Mouse (Mus musculus) B cell, adult 2 months (primary cell): ENCODE results near the gene Islr.

Experiments
- DNase-seq, 2 experiments: peaks; one replicate each; pipeline ENCODE4 v3.0.0; 2022

Gene Islr

DNA sequence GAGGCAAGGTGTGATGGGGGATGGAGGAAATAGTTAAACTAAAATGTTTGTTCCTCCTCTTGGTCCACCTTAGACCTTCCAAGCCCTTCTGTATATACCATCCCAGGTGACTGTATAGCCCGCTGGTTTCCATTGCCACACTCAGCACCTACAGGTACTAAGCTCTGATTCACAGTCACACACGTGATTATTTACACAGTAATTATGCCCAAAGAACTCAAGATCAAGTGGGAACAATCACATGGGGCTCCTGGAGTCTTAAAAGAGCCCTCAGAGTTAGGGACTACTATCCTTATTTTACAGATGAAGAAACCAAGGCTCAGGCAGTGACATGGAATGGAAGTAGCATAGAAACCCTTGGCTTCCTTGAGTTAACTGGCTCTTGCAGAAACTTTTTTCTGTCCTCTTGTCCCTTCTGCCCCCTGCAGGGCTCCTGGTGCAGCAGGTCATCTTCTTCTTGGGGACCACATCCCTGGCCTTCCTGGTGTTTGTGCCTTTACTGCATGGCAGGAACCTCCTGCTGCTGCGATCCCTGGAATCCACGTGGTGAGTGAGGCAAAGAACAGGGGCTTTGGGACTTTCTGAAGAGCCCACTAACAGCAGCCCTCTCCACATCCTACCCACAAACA is 53.3 kb downstream of the Islr start:
- no peak for DNase-seq

GRCm38 (mm10) chr9:58148806-58149205 is 55.3 kb downstream of the Islr start:
- no peak for DNase-seq

GRCm38 (mm10) chr9:58145417-58145816 is 58.7 kb downstream of the Islr start:
- no peak for DNase-seq

GRCm38 (mm10) chr9:58144664-58145063 is 59.4 kb downstream of the Islr start:
- DNase-seq: no peak

GRCm38 (mm10) chr9:58143419-58143818 is 60.7 kb downstream of the Islr start:
- no peak for DNase-seq

DNA sequence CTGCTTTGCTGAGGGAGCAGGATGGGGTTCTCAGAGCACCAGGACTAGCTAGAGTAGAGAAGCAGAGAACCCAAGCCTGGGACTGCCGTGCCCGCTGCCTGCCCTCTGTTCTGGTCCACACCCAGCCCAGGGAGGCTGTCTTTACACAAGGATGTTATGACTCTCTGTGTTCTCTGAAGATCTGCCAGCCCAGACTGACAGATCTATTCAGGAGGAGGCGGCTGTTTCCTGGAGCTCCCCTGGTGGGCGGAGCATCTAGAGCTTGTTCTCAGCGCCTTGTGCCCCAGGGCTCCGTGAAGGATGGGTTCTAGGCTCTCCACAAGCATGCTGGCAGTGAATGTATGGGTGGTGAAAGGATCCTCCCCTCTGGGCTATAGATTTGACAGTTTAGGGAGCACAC is 64.2 kb downstream of the Islr start:
- DNase-seq: no peak

DNA sequence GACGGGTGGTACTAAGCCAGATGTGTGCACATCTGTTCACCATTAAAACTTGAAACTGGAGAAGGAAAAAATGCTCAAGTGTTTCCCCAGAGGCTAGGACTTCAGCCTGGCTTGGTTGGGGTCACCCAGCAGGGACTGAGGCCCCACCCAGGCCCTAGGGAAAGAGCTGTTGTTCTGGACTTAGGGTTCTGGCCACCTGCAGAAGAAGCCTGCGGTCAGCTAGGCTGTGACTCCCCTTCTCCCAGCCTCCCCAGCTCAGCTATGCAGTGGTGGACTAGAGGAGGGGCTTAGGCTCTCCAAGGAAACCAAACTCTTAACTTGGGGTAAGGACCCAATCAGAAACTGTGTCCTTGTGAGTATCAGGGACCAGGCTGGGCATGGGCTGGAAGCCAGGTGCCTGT is 68.2 kb downstream of the Islr start:
- no peak for DNase-seq

DNA sequence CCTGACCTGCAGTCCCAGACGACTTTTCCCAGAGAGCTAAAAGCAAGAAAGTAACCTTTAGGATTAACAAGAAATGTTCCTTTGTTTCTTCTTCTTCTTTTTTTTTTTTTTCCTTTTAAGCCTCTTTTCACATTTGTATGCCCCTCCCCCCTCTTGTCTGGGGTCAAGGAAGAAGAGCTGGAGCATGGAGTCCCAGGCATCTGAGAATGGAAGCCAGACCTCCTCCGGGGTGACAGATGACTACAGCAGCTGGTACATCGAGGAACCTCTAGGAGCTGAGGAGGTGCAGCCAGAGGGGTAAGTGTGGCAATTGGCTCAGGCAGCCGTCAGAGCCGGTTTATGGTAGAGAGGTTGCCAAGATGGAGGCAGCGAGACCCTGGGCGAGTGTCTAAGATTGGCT is 69.2 kb downstream of the Islr start:
- DNase-seq: no peak

DNA sequence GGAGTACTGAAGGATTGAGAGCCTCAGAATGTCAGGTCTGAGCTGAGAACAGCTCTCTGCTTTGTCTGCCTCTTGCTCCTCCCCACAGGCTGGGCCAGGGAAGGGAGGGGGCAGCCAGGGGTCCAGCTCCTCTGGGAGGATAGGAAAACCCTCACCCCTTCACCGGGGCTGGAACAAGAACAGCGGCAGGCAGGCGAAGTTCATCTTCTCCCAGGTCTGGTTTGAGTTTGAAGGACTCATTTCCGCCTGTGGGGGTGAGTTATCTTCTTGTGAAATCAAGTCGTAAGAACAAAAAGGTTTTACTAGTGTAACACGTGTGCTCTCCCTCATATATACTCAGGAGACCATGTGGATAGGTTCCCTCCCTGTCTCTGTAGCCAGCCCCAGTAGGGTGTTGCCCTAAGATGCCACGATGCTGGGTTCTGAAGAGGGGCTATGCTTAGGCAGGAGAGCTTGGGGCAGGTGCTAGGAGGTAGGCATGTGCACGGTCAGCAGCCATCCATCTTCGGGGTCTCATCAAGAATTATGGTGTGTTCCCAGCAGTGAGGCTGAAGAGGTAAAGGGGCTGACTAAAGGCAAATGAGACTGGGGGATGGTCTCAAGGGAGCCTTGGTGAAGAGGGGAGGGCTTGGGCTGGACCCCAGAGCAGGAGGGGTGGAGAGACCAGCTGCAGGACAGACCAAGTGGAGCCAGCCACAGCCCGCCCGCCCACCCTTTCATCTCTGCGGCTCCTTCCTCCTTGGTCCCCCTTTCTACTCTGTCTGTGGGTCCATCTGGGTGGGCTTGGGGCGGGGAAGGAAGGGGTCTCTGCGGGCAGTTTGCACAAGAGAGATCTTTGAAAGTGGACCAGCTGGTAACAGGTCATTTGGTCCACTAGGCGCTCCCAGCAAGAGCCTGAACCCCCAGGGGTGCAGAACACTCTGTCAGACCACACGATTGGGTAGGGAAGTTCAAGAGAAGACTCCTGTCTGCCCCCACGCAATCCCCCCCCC is 69.9 kb downstream of the Islr start:
- no peak for DNase-seq

GRCm38 (mm10) chr9:58131735-58132134 is 72.4 kb downstream of the Islr start:
- no peak for DNase-seq

DNA sequence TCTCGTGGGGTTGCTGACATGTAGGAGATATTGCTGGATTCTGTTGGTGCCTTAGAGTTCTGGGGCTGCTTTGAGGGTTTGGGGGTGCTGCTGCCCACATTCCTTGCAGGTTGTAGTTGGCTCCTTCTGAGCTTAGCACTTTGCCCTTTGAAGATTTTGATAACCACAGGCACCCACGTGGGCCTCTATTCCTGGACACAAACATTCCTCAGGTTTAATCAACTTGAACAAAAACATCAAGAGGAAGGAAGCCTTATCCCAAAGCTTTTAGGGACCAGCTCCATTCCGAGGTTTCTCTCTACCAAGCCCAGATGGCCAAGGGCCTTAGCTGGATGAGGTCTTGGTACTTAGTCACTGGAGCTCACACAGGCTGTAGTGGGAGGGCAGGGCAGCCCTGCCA is 73.2 kb downstream of the Islr start:
- no peak for DNase-seq

DNA sequence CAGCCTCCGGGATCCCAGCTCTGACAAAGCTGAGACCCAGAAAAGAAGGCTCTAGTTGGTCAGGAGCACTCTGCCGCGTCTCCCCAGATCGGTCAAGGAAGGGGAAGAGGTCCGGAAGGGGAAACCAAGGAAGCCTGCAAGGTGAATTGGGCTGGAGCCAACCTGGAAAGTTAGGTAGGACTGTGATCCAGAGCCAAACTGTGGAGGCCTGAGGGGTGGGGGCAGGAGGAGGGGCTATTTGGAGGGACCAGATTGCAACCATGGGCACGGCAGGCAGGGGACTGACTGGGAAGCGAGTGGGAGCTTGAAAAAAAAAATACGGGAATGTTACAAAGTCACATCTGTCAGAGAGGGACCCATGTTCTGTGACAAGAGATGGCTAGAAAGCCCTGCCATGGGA is 74.6 kb downstream of the Islr start:
- no peak for DNase-seq

GRCm38 (mm10) chr9:58128926-58129413 is 75.1 kb downstream of the Islr start:
- DNase-seq: no peak

DNA sequence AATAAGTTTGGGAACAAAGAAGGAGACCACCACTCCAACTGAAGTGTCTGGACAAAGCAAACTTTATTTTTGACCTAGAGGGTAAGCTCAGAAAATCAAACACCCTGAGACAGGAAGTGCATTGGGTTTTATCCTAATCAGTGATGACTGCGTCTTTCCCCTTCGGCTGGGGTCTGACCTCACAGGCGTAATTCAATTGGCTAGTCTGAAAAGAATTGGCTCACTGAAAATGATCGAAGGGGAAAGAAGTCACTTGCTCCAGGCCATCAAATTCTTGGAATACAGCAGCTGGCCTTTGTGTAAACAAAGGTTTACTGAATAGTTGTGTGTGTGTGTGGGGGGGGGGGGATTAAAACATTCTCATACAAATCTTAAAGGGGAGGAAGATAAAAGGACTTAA is 78.3 kb downstream of the Islr start:
- no peak for DNase-seq

GRCm38 (mm10) chr9:58125085-58125484 is 79.0 kb downstream of the Islr start:
- no peak for DNase-seq

GRCm38 (mm10) chr9:58118671-58119070 is 85.4 kb downstream of the Islr start, which contains the start of gene Ccdc33:
Ccdc33 (minus strand) TSS chr9:58118823.
- no peak for DNase-seq

- no peak for DNase-seq
Measured at GRCm38 (mm10) chr9:58116024-58116651, 88.0 kb downstream of the Islr start.

- no peak for DNase-seq
Measured at GRCm38 (mm10) chr9:58115297-58115925, 88.7 kb downstream of the Islr start.

- no peak for DNase-seq
Measured at GRCm38 (mm10) chr9:58114019-58114418, 90.1 kb downstream of the Islr start.

DNA sequence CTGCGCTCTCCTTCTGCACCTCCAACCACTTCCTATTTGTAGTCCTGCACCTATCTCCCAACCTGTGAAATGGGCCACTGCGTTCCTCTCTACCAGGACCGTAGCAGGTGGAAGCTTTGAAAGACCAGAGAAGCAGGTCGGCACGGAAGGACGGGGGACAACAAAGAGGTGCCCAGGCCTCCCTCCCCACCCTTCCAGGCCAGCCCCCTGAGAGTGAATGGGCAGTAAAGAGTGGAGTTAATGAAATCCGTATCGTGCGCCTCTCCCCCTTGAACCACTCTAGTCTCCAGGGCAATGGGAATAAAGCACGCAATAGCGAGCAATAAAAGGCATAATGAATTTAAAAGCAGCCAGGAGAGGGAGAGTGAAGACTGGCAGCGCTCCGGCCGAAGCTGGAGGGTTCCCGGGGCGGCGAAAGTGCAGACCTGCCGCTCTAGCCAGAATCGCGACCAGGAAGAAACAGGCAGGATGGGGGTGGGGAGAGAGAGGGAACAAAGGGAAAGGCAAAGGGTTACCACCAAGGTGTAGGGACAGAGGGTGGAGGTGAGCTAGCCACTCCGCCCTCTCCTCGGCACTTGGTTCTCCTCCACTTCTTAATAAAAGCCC is 90.7 kb downstream of the Islr start:
- DNase-seq: no peak

DNA sequence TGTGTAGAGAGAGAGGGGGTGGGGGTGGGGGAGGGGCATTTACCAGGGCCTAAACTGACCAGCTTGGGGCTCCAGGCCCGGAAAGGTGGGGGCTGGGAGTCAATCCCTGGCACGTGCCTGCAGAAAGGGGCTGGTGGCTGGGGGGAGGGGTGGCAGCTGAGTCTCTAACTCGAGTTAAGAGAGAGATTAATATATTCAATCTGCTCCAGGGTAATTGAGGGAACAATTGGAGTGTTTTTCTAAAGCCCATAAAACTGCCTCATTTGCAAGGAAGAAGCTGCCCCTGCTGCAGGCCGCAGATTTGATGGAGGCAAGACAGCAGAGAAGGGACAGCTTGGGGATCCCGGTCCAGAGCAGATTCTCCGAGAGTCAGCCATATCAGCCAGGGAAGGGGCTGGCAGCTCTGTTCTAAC is 91.2 kb downstream of the Islr start:
- no peak for DNase-seq

- DNase-seq: no peak
Measured at GRCm38 (mm10) chr9:58112321-58112751, 91.8 kb downstream of the Islr start.

DNA sequence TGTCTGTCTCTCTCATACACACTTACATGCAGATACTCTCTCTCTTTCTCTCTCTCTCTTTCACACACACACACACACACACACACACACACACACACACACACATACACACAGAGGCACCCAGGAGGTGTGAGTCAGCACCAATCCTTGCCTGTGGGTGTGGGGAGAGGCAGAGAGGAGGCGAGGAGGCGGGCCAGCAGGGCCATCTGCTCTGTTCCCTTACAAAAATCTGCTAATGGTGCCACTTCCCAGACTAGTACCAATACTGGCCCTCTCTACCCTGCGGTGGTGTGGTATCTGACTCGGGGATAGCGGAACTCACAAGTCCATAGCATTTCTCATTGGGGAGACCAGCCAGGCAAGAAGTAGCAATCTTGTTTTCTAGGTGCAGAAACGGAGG is 92.7 kb downstream of the Islr start:
- no peak for DNase-seq
